Mouse (Mus musculus): ENCODE data around the gene Kcna3. TPM values are rescaled to one million over a fixed set of nuclear protein-coding genes. Genes with fewer than 3 reads are reported as not detected.

The Kcna3 gene
- polyA plus RNA-seq, 1 experiment from 2014 or later = 1.1 TPM

GRCm38 (mm10) chr3:107036458-107037039, 580 bp downstream of the Kcna3 start:
- H3K27ac ChIP-seq = no peak overlapping the region
- WGBS = under 1% methylated on average over 55 of the region's 55 CpGs

GRCm38 (mm10) chr3:107037105-107037504, 1.1 kb downstream of the Kcna3 start:
- H3K9me3 ChIP-seq (replicated peaks) = no peaks in the 10 kb centered on the region
- no peaks in the 10 kb centered on the region for H3K36me3 ChIP-seq
- peak overlapping the region; percentile 73 for H3K4me3 ChIP-seq (replicated peaks)
- H3K4me2 ChIP-seq = peak overlapping the region; percentile 100
- H3K9ac ChIP-seq = no peak overlapping the region
- H3K27me3 ChIP-seq = peaks cover 20% of the 10 kb centered on the region; the same call in 1 of the 2 replicates
- no peak overlapping the region for H3K27ac ChIP-seq
- H3K4me1 ChIP-seq = peaks cover 20% of the 10 kb centered on the region
- ATAC-seq (replicated peaks; ENCODE audit: low FRiP score) = no peak
- 51% methylated on average over 12 of the region's 12 CpGs for WGBS

More at GRCm38 (mm10) chr3:107036458-107037039, 580 bp downstream of the Kcna3 start:
- Histone ChIP-seq H3K9ac (peak overlapping the region; percentile 59), H3K27me3 (peaks cover 20% of the 10 kb centered on the region; the same call in 1 of the 2 replicates), H3K4me1 (peaks cover 20% of the 10 kb centered on the region), H3K9me3 (replicated peaks) (no peaks in the 10 kb centered on the region), H3K4me3 (replicated peaks) (peak overlapping the region; percentile 73), H3K36me3 (no peaks in the 10 kb centered on the region), H3K4me2 (peak overlapping the region; percentile 100)
- ATAC-seq (replicated peaks; ENCODE audit: low FRiP score) = no peak

GRCm38 (mm10) chr3:107037536-107038155, 1.7 kb downstream of the Kcna3 start:
- 84% methylated on average over 16 of the region's 16 CpGs for WGBS
- peaks cover 20% of the 10 kb centered on the region; the same call in 1 of the 2 replicates for H3K27me3 ChIP-seq
- no peak overlapping the region for H3K27ac ChIP-seq
- no peak for ATAC-seq (replicated peaks; ENCODE audit: low FRiP score)
- peaks cover 20% of the 10 kb centered on the region for H3K4me1 ChIP-seq
- no peak overlapping the region for H3K9ac ChIP-seq
- no peaks in the 10 kb centered on the region for H3K9me3 ChIP-seq (replicated peaks)
- no peaks in the 10 kb centered on the region for H3K36me3 ChIP-seq
- peak overlapping the region; percentile 100 for H3K4me2 ChIP-seq
- H3K4me3 ChIP-seq (replicated peaks) = peak overlapping the region; percentile 73

GRCm38 (mm10) chr3:107038156-107038536, 2.2 kb downstream of the Kcna3 start:
- Histone ChIP-seq H3K9me3 (replicated peaks) (no peaks in the 10 kb centered on the region), H3K27me3 (peaks cover 20% of the 10 kb centered on the region; the same call in 1 of the 2 replicates), H3K4me3 (replicated peaks) (no peak overlapping the region), H3K27ac (no peak overlapping the region), H3K4me2 (0 out of 2 replicates have a peak overlapping the region, but pooled peaks have one; percentile 12), H3K36me3 (no peaks in the 10 kb centered on the region), H3K4me1 (peaks cover 20% of the 10 kb centered on the region), H3K9ac (no peak overlapping the region)
- no peak for ATAC-seq (replicated peaks; ENCODE audit: low FRiP score)
- WGBS = 77% methylated on average over 6 of the region's 6 CpGs

- Histone ChIP-seq H3K4me1 (peaks cover 20% of the 10 kb centered on the region), H3K36me3 (no peaks in the 10 kb centered on the region), H3K4me2 (0 out of 2 replicates have a peak overlapping the region, but pooled peaks have one; percentile 12), H3K4me3 (replicated peaks) (no peak overlapping the region), H3K27me3 (peaks cover 20% of the 10 kb centered on the region; the same call in 1 of the 2 replicates), H3K9me3 (replicated peaks) (no peaks in the 10 kb centered on the region), H3K27ac (no peak overlapping the region), H3K9ac (no peak overlapping the region)
- ATAC-seq (replicated peaks; ENCODE audit: low FRiP score) = no peak
- WGBS = 60% methylated on average over 10 of the region's 10 CpGs
Measured at GRCm38 (mm10) chr3:107038661-107039223, 2.8 kb downstream of the Kcna3 start.

GRCm38 (mm10) chr3:107039306-107039705, 3.3 kb downstream of the Kcna3 start:
- Histone ChIP-seq H3K9ac (no peak overlapping the region), H3K4me3 (replicated peaks) (no peak overlapping the region), H3K36me3 (no peaks in the 10 kb centered on the region), H3K4me2 (no peak overlapping the region), H3K4me1 (peaks cover 20% of the 10 kb centered on the region), H3K27me3 (peaks cover 20% of the 10 kb centered on the region; the same call in 1 of the 2 replicates), H3K9me3 (replicated peaks) (no peaks in the 10 kb centered on the region), H3K27ac (no peak overlapping the region)
- ATAC-seq (replicated peaks; ENCODE audit: low FRiP score) = no peak

- Histone ChIP-seq H3K9ac (no peak overlapping the region), H3K9me3 (replicated peaks) (no peaks in the 10 kb centered on the region), H3K4me1 (peaks cover 18% of the 10 kb centered on the region), H3K27me3 (peaks cover 18% of the 10 kb centered on the region; the same call in 1 of the 2 replicates), H3K4me2 (no peak overlapping the region), H3K4me3 (replicated peaks) (no peak overlapping the region), H3K36me3 (no peaks in the 10 kb centered on the region), H3K27ac (no peak overlapping the region)
- no peak for ATAC-seq (replicated peaks; ENCODE audit: low FRiP score)
- WGBS = 82% methylated on average over 3 of the region's 3 CpGs
Measured at GRCm38 (mm10) chr3:107040408-107040807, 4.4 kb downstream of the Kcna3 start.

- WGBS = 88% methylated on average over 1 of the region's 1 CpGs
- Histone ChIP-seq H3K4me2 (no peak overlapping the region), H3K27ac (no peak overlapping the region), H3K27me3 (peaks cover 13% of the 10 kb centered on the region; the same call in 1 of the 2 replicates), H3K4me1 (peaks cover 10% of the 10 kb centered on the region), H3K9ac (no peak overlapping the region), H3K36me3 (no peaks in the 10 kb centered on the region), H3K4me3 (replicated peaks) (no peak overlapping the region), H3K9me3 (replicated peaks) (no peaks in the 10 kb centered on the region)
- no peak for ATAC-seq (replicated peaks; ENCODE audit: low FRiP score)
Measured at GRCm38 (mm10) chr3:107041718-107042117, 5.7 kb downstream of the Kcna3 start.

- H3K9me3 ChIP-seq (replicated peaks) = no peaks in the 10 kb centered on the region
- no peak overlapping the region for H3K4me3 ChIP-seq (replicated peaks)
- H3K9ac ChIP-seq = no peak overlapping the region
- no peaks in the 10 kb centered on the region for H3K36me3 ChIP-seq
- WGBS = 96% methylated on average over 1 of the region's 1 CpGs
- no peaks in the 10 kb centered on the region for H3K4me1 ChIP-seq
- no peak overlapping the region for H3K27ac ChIP-seq
- H3K27me3 ChIP-seq = no peaks in the 10 kb centered on the region
- no peak for ATAC-seq (replicated peaks; ENCODE audit: low FRiP score)
- H3K4me2 ChIP-seq = no peak overlapping the region
Measured at GRCm38 (mm10) chr3:107061468-107061867, 25.5 kb downstream of the Kcna3 start.

- no peak overlapping the region for H3K9ac ChIP-seq
- no peak overlapping the region for H3K4me3 ChIP-seq (replicated peaks)
- ATAC-seq (replicated peaks; ENCODE audit: low FRiP score) = no peak; the same call in 1 of the 2 replicates
- no peaks in the 10 kb centered on the region for H3K4me1 ChIP-seq
- H3K36me3 ChIP-seq = no peaks in the 10 kb centered on the region
- 40% methylated on average over 1 of the region's 1 CpGs for WGBS
- H3K27me3 ChIP-seq = no peaks in the 10 kb centered on the region
- no peaks in the 10 kb centered on the region for H3K9me3 ChIP-seq (replicated peaks)
- no peak overlapping the region for H3K4me2 ChIP-seq
- H3K27ac ChIP-seq = no peak overlapping the region
Measured at GRCm38 (mm10) chr3:107062771-107063170, 26.8 kb downstream of the Kcna3 start.

GRCm38 (mm10) chr3:107065510-107066095, 29.6 kb downstream of the Kcna3 start:
- no peaks in the 10 kb centered on the region for H3K4me1 ChIP-seq
- no peak overlapping the region for H3K9ac ChIP-seq
- H3K4me2 ChIP-seq = no peak overlapping the region
- 83% methylated on average over 6 of the region's 6 CpGs for WGBS
- no peak overlapping the region for H3K27ac ChIP-seq
- no peak overlapping the region for H3K4me3 ChIP-seq (replicated peaks)
- H3K27me3 ChIP-seq = no peaks in the 10 kb centered on the region
- no peaks in the 10 kb centered on the region for H3K9me3 ChIP-seq (replicated peaks)
- H3K36me3 ChIP-seq = no peaks in the 10 kb centered on the region
- no peak for ATAC-seq (replicated peaks; ENCODE audit: low FRiP score)
